Mouse (Mus musculus): ENCODE measurements around the gene Lrrc8a. TPM values are rescaled to one million over a fixed set of nuclear protein-coding genes. Genes with fewer than 3 reads are reported as not detected.
A peak's percentile ranks its signal among the peaks of the same experiment; 100 is the strongest.

Lrrc8a gene
- polyA plus RNA-seq, 1 experiment from 2014 or later = 58.2 TPM

DNA sequence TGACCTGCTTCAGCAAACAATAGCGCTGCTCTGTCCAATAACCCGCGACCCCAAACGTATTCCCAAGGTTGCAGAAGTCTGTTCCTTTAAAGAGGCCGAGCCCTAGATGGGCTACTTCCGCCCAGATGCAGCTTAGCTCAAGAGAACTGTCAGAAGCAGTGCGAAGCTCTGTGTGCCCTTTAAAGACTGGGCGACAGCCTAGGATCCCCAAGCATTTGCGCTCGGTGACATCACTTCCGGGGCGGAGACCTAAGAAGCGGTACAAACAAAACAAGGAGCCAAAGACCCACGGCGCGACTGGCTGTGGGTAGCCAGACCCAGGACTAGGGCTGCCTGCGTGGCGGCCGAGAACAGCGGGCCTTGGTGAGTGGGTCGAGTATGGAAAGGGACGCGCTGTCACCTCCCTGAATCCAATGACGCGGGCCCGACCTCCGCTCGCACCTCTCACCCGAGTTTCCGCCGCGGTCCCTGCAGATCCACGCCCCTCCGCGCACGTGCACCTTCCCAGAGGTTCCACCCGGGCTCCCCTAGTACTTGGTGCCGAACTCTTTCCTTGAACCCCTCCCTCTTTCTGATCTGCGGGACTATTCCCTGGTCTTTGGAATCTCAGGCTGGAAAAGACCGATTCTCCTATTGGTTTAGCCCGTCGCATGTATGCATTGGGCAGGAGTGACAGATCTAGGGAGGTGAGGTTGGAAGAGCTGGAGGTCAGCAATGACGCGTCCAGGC, 31.7 kb upstream of the Lrrc8a start, which contains the start of gene Kyat1:
Kyat1 (minus strand) TSS at position 219 of the 729 bp plus-strand sequence.
- H3K4me1 ChIP-seq (ENCODE audit: control insufficient read depth, insufficient read depth, low read length) = peaks cover 4% of the 10 kb centered on the region; the same call in 1 of the 2 replicates
- ATAC-seq (ENCODE audit: insufficient number of reproducible peaks, low FRiP score, low TSS enrichment, low read depth) (peak; percentile 84; the same call in 1 of the 2 replicates), DNase-seq (ENCODE audit: low spot score) (peak; percentile 94)
- H3K27me3 ChIP-seq (ENCODE audit: control insufficient read depth, insufficient read depth, low read length) = no peaks in the 10 kb centered on the region
- WGBS = under 1% methylated on average over 44 of the region's 44 CpGs
- H3K36me3 ChIP-seq (ENCODE audit: control insufficient read depth, insufficient read depth, low read length) = no peaks in the 10 kb centered on the region
- peak within 1 kb of the TSS; percentile 58 for H3K4me3 ChIP-seq (ENCODE audit: low read depth, low read length)
- no peak within 1 kb of the TSS for H3K27ac ChIP-seq (replicated peaks; ENCODE audit: low read depth, low read length)
- H3K9me3 ChIP-seq (ENCODE audit: control insufficient read depth, low read length) = no peaks in the 10 kb centered on the region
- H3K9ac ChIP-seq (ENCODE audit: low read length) = peak within 1 kb of the TSS; percentile 35; the same call in 1 of the 2 replicates
- H3K4me2 ChIP-seq (ENCODE audit: low read depth, severe bottlenecking) = peak within 1 kb of the TSS; percentile 69

- H3K27ac ChIP-seq (replicated peaks; ENCODE audit: low read depth, low read length) = no peak overlapping the region
- WGBS = 75% methylated on average over 4 of the region's 4 CpGs
- H3K4me3 ChIP-seq (ENCODE audit: low read depth, low read length) = no peak overlapping the region
- H3K4me1 ChIP-seq (ENCODE audit: control insufficient read depth, insufficient read depth, low read length) = peaks cover 4% of the 10 kb centered on the region; the same call in 1 of the 2 replicates
- no peak for DNase-seq (ENCODE audit: low spot score)
- no peaks in the 10 kb centered on the region for H3K36me3 ChIP-seq (ENCODE audit: control insufficient read depth, insufficient read depth, low read length)
- no peak for ATAC-seq (ENCODE audit: insufficient number of reproducible peaks, low FRiP score, low TSS enrichment, low read depth)
- H3K27me3 ChIP-seq (ENCODE audit: control insufficient read depth, insufficient read depth, low read length) = no peaks in the 10 kb centered on the region
- H3K4me2 ChIP-seq (ENCODE audit: low read depth, severe bottlenecking) = no peak overlapping the region
- H3K9ac ChIP-seq (ENCODE audit: low read length) = no peak overlapping the region
- no peaks in the 10 kb centered on the region for H3K9me3 ChIP-seq (ENCODE audit: control insufficient read depth, low read length)
Measured at GRCm38 (mm10) chr2:30207401-30207800, 30.1 kb upstream of the Lrrc8a start.

- H3K4me3 ChIP-seq (ENCODE audit: low read depth, low read length) = no peak overlapping the region
- peaks cover 4% of the 10 kb centered on the region; the same call in 1 of the 2 replicates for H3K4me1 ChIP-seq (ENCODE audit: control insufficient read depth, insufficient read depth, low read length)
- 72% methylated on average over 5 of the region's 5 CpGs for WGBS
- no peaks in the 10 kb centered on the region for H3K27me3 ChIP-seq (ENCODE audit: control insufficient read depth, insufficient read depth, low read length)
- ATAC-seq (ENCODE audit: insufficient number of reproducible peaks, low FRiP score, low TSS enrichment, low read depth) (no peak), DNase-seq (ENCODE audit: low spot score) (no peak)
- H3K27ac ChIP-seq (replicated peaks; ENCODE audit: low read depth, low read length) = no peak overlapping the region
- H3K9me3 ChIP-seq (ENCODE audit: control insufficient read depth, low read length) = no peaks in the 10 kb centered on the region
- no peak overlapping the region for H3K4me2 ChIP-seq (ENCODE audit: low read depth, severe bottlenecking)
- no peaks in the 10 kb centered on the region for H3K36me3 ChIP-seq (ENCODE audit: control insufficient read depth, insufficient read depth, low read length)
- no peak overlapping the region for H3K9ac ChIP-seq (ENCODE audit: low read length)
Measured at GRCm38 (mm10) chr2:30207886-30208285, 29.6 kb upstream of the Lrrc8a start.

DNA sequence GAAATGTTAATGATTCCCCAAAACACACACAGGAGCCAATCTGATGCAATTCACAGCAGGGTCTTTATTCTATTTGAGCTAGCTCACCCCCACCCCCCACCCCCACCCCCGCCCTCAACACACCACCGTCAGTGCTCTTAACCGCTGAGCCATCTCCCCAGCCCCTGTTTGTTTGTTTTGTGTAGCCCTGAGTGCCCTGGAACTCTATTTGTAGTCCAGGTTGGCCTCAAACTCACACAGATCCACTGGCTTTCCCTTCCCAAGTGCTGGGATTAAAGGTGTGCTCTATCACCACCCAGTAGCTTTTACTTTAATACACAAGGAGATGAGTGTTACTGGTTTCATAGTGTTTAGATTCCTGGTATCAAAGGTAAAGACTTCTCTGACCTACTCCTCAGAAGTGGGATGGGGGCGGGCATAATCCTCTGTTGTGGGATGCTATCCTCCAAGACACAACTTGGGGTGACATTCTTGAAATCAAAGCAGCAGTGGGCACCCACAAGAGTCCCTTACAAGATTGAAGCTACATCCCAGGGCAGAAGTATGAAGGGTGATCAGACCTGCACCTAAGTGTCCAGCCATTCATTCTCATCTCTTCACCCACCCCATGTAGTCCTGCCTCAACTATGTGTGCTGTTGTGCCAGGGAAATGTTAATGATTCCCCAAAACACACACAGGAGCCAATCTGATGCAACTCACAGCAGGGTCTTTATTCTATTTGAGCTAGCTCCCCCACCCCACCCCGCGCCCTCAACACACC, 25.9 kb upstream of the Lrrc8a start:
- Histone ChIP-seq H3K9ac (ENCODE audit: low read length) (no peak overlapping the region), H3K9me3 (ENCODE audit: control insufficient read depth, low read length) (no peaks in the 10 kb centered on the region), H3K4me2 (ENCODE audit: low read depth, severe bottlenecking) (no peak overlapping the region), H3K4me3 (ENCODE audit: low read depth, low read length) (no peak overlapping the region), H3K27me3 (ENCODE audit: control insufficient read depth, insufficient read depth, low read length) (no peaks in the 10 kb centered on the region), H3K27ac (replicated peaks; ENCODE audit: low read depth, low read length) (no peak overlapping the region), H3K4me1 (ENCODE audit: control insufficient read depth, insufficient read depth, low read length) (no peaks in the 10 kb centered on the region), H3K36me3 (ENCODE audit: control insufficient read depth, insufficient read depth, low read length) (no peaks in the 10 kb centered on the region)
- no peak for DNase-seq (ENCODE audit: low spot score)
- 70% methylated on average over 6 of the region's 6 CpGs for WGBS
- ATAC-seq (ENCODE audit: insufficient number of reproducible peaks, low FRiP score, low TSS enrichment, low read depth) = no peak

DNA sequence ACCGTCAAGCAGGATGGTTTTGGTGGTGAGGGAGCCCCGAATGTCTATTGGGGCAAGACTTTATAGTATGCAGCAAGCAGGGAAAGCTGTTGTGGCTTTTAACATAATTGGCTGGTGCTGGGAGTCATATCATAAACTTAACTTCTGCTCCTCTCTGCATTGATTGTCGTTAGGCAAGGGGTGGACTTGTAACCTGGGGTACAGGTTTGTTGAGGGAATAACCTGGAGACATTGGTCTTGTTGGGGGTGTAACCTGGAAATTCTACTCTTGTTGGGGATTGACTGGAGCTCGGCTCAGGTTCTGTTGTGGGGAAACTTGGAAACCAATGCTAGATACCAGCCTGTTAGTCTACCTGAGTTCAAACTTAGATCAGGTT, 25.4 kb upstream of the Lrrc8a start:
- Histone ChIP-seq H3K36me3 (ENCODE audit: control insufficient read depth, insufficient read depth, low read length) (no peaks in the 10 kb centered on the region), H3K27me3 (ENCODE audit: control insufficient read depth, insufficient read depth, low read length) (no peaks in the 10 kb centered on the region), H3K4me1 (ENCODE audit: control insufficient read depth, insufficient read depth, low read length) (no peaks in the 10 kb centered on the region), H3K9me3 (ENCODE audit: control insufficient read depth, low read length) (no peaks in the 10 kb centered on the region), H3K4me3 (ENCODE audit: low read depth, low read length) (no peak overlapping the region), H3K27ac (replicated peaks; ENCODE audit: low read depth, low read length) (no peak overlapping the region), H3K4me2 (ENCODE audit: low read depth, severe bottlenecking) (no peak overlapping the region), H3K9ac (ENCODE audit: low read length) (no peak overlapping the region)
- no peak for DNase-seq (ENCODE audit: low spot score)
- 72% methylated on average over 4 of the region's 4 CpGs for WGBS
- ATAC-seq (ENCODE audit: insufficient number of reproducible peaks, low FRiP score, low TSS enrichment, low read depth) = no peak

- H3K27me3 ChIP-seq (ENCODE audit: control insufficient read depth, insufficient read depth, low read length) = no peaks in the 10 kb centered on the region
- ATAC-seq (ENCODE audit: insufficient number of reproducible peaks, low FRiP score, low TSS enrichment, low read depth) (no peak), DNase-seq (ENCODE audit: low spot score) (no peak)
- no peaks in the 10 kb centered on the region for H3K9me3 ChIP-seq (ENCODE audit: control insufficient read depth, low read length)
- no peak overlapping the region for H3K4me3 ChIP-seq (ENCODE audit: low read depth, low read length)
- no peak overlapping the region for H3K27ac ChIP-seq (replicated peaks; ENCODE audit: low read depth, low read length)
- no peak overlapping the region for H3K9ac ChIP-seq (ENCODE audit: low read length)
- H3K36me3 ChIP-seq (ENCODE audit: control insufficient read depth, insufficient read depth, low read length) = no peaks in the 10 kb centered on the region
- H3K4me1 ChIP-seq (ENCODE audit: control insufficient read depth, insufficient read depth, low read length) = no peaks in the 10 kb centered on the region
- H3K4me2 ChIP-seq (ENCODE audit: low read depth, severe bottlenecking) = no peak overlapping the region
- 68% methylated on average over 1 of the region's 1 CpGs for WGBS
Measured at GRCm38 (mm10) chr2:30212951-30213350, 24.6 kb upstream of the Lrrc8a start.

GRCm38 (mm10) chr2:30214745-30215144, 22.8 kb upstream of the Lrrc8a start:
- 92% methylated on average over 3 of the region's 3 CpGs for WGBS
- no peaks in the 10 kb centered on the region for H3K9me3 ChIP-seq (ENCODE audit: control insufficient read depth, low read length)
- H3K27me3 ChIP-seq (ENCODE audit: control insufficient read depth, insufficient read depth, low read length) = no peaks in the 10 kb centered on the region
- DNase-seq (ENCODE audit: low spot score) = no peak
- no peak for ATAC-seq (ENCODE audit: insufficient number of reproducible peaks, low FRiP score, low TSS enrichment, low read depth)
- no peaks in the 10 kb centered on the region for H3K4me1 ChIP-seq (ENCODE audit: control insufficient read depth, insufficient read depth, low read length)
- no peak overlapping the region for H3K9ac ChIP-seq (ENCODE audit: low read length)
- H3K4me3 ChIP-seq (ENCODE audit: low read depth, low read length) = no peak overlapping the region
- no peak overlapping the region for H3K4me2 ChIP-seq (ENCODE audit: low read depth, severe bottlenecking)
- no peaks in the 10 kb centered on the region for H3K36me3 ChIP-seq (ENCODE audit: control insufficient read depth, insufficient read depth, low read length)
- no peak overlapping the region for H3K27ac ChIP-seq (replicated peaks; ENCODE audit: low read depth, low read length)

DNA sequence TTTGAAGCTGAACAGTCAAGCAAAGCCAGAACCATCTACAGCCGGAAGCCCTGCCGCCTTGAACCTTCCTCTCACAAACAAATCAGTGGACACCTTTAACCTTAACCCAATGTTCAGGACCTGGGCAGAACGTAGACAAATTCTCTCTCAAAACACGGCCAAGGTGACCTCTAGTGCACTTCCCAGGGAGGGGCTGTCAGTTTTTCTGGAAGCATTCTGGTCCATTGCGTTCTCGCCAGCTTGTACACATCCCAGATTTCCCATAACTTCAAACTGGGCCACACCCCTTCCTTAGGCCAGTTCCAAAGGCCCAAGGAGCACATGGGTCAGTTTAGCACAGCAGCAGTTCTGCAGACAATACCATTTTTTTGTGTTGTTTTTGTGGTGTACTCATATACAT, 22.0 kb upstream of the Lrrc8a start:
- no peak overlapping the region for H3K4me2 ChIP-seq (ENCODE audit: low read depth, severe bottlenecking)
- no peaks in the 10 kb centered on the region for H3K4me1 ChIP-seq (ENCODE audit: control insufficient read depth, insufficient read depth, low read length)
- no peak overlapping the region for H3K4me3 ChIP-seq (ENCODE audit: low read depth, low read length)
- no peaks in the 10 kb centered on the region for H3K27me3 ChIP-seq (ENCODE audit: control insufficient read depth, insufficient read depth, low read length)
- no peak overlapping the region for H3K27ac ChIP-seq (replicated peaks; ENCODE audit: low read depth, low read length)
- 83% methylated on average over 6 of the region's 6 CpGs for WGBS
- H3K9ac ChIP-seq (ENCODE audit: low read length) = no peak overlapping the region
- no peaks in the 10 kb centered on the region for H3K36me3 ChIP-seq (ENCODE audit: control insufficient read depth, insufficient read depth, low read length)
- no peak for DNase-seq (ENCODE audit: low spot score)
- no peaks in the 10 kb centered on the region for H3K9me3 ChIP-seq (ENCODE audit: control insufficient read depth, low read length)
- ATAC-seq (ENCODE audit: insufficient number of reproducible peaks, low FRiP score, low TSS enrichment, low read depth) = no peak
